Mouse (Mus musculus) embryo, embryonic 10 days (tissue): ENCODE results near the gene Tpcn2.
A peak's percentile ranks its signal among the peaks of the same experiment; 100 is the strongest.

ENCODE experiments used
- DNase-seq: peaks from one replicate; pipeline ENCODE4 v3.0.0-alpha.2; 2015; ENCODE audit warnings: low spot score

Tpcn2 gene

GRCm38 (mm10) chr7:145205363-145205902 lies 78.4 kb downstream of the Tpcn2 start:
- DNase-seq, result no peak

GRCm38 (mm10) chr7:145199711-145200110 lies 84.1 kb downstream of the Tpcn2 start:
- DNase-seq, result no peak

- no peak for DNase-seq
Observed at GRCm38 (mm10) chr7:145198223-145198714, 85.5 kb downstream of the Tpcn2 start.

GRCm38 (mm10) chr7:145197711-145198110 lies 86.1 kb downstream of the Tpcn2 start:
- no peak for DNase-seq

GRCm38 (mm10) chr7:145197042-145197441 lies 86.8 kb downstream of the Tpcn2 start:
- DNase-seq, result no peak

- DNase-seq, result no peak
Observed at GRCm38 (mm10) chr7:145196340-145196739, 87.5 kb downstream of the Tpcn2 start.

GRCm38 (mm10) chr7:145195186-145195927 lies 88.5 kb downstream of the Tpcn2 start:
- no peak for DNase-seq

GRCm38 (mm10) chr7:145194455-145195161 lies 89.2 kb downstream of the Tpcn2 start:
- no peak for DNase-seq

- no peak for DNase-seq
Observed at GRCm38 (mm10) chr7:145192836-145193235, 91.0 kb downstream of the Tpcn2 start.

GRCm38 (mm10) chr7:145190520-145190919 lies 93.3 kb downstream of the Tpcn2 start:
- DNase-seq, result no peak

- peak; percentile 29 for DNase-seq
Observed at GRCm38 (mm10) chr7:145189342-145189741, 94.5 kb downstream of the Tpcn2 start.

GRCm38 (mm10) chr7:145187802-145188201 lies 96.0 kb downstream of the Tpcn2 start:
- no peak for DNase-seq

- no peak for DNase-seq
Observed at GRCm38 (mm10) chr7:145182388-145182787, 101.4 kb downstream of the Tpcn2 start.

- no peak for DNase-seq
Observed at GRCm38 (mm10) chr7:145181376-145182034, 102.3 kb downstream of the Tpcn2 start.

GRCm38 (mm10) chr7:145179691-145180091 lies 104.1 kb downstream of the Tpcn2 start:
- peak; percentile 55 for DNase-seq

GRCm38 (mm10) chr7:145176750-145177589 lies 106.8 kb downstream of the Tpcn2 start:
- DNase-seq, result no peak

GRCm38 (mm10) chr7:145173563-145173962 lies 110.2 kb downstream of the Tpcn2 start:
- no peak for DNase-seq

- peak; percentile 36 for DNase-seq
Observed at GRCm38 (mm10) chr7:145173116-145173515, 110.7 kb downstream of the Tpcn2 start.

- no peak for DNase-seq
Observed at GRCm38 (mm10) chr7:145169703-145170102, 114.1 kb downstream of the Tpcn2 start.

GRCm38 (mm10) chr7:145159283-145160240 lies 124.2 kb downstream of the Tpcn2 start:
- DNase-seq, result peak; percentile 71
